8 mouse cellular contexts compared by ENCODE assay signal in the genomic region with DNA sequence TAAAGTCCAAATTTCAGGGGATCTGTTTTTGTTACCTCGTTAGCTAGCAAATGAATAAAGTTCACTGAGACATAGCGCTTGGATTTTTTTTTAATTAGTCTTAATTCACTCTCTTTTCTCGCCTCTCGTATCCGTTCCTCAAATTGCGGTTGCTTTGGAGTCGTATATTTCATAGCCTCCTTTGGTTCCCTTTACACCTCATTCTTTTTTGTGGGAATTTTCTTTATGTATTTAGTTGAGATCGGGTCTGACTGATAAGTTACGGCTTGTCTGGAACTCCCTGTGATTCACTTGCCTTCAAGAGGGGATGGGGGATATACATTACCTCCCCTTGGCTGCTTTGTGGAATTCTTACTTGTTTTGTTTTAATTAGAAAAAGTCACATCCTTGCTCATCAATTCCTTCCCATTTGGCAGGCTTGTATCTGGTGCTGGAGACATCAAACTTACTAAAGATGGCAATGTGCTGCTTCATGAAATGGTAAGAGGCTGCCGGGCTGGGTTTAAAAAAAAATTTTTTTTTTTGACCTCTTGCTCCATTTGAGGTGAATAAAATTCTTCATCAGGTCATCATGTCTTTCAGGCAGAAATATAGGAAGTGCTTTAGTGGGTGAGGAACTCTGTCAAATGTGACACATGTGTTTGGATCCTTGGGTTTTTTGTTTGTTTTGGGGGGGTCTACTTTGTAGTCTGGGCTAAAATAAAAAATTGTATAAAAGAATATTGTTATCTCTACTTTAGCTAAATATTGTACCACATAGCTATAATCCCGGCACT. TPM values are rescaled to one million over a fixed set of nuclear protein-coding genes. Genes with fewer than 3 reads are reported as not detected.
A peak's percentile ranks its signal among the peaks of the same experiment; 100 is the strongest.
DNase-seq lines count a peak whose midpoint lies in the region; ATAC-seq and TF ChIP-seq lines count a peak whose summit lies in the region.

No protein-coding gene starts in this region.

- H3K27me3 ChIP-seq in erythroblast, embryonic 14.5 days (ENCODE audit: control insufficient read depth): no peaks in the 10 kb centered on the region
- H3K27me3 ChIP-seq in spleen, adult 2 months (ENCODE audit: control insufficient read depth, insufficient read depth, low read length): no peaks in the 10 kb centered on the region
- no peaks in the 10 kb centered on the region for H3K27me3 ChIP-seq in liver, embryonic 11.5 days (replicated peaks; ENCODE audit: control insufficient read depth, insufficient read depth, low read length)
- no peaks in the 10 kb centered on the region for H3K27me3 ChIP-seq in stomach, postnatal 0 days (ENCODE audit: control insufficient read depth, insufficient read depth, low read length)

- TF ChIP-seq EP300 in stomach, postnatal 0 days (optimal IDR thresholded peaks at IDR 0.05): no peak

- WGBS in spleen, adult 2 months: 11% methylated on average over 11 of the region's 11 CpGs
- WGBS in liver, embryonic 11.5 days: 11% methylated on average over 11 of the region's 11 CpGs
- 10% methylated on average over 11 of the region's 11 CpGs for WGBS in stomach, postnatal 0 days

- H3K9me3 ChIP-seq in erythroblast, embryonic 14.5 days (ENCODE audit: control insufficient read depth, low read length): no peaks in the 10 kb centered on the region
- H3K9me3 ChIP-seq in liver, embryonic 11.5 days (ENCODE audit: control insufficient read depth, low read length): no peaks in the 10 kb centered on the region
- no peaks in the 10 kb centered on the region for H3K9me3 ChIP-seq in stomach, postnatal 0 days (ENCODE audit: control insufficient read depth, low read length)

- no peak for TF ChIP-seq CTCF in spleen, adult 2 months (IDR thresholded peaks at IDR 0.05; ENCODE audit: extremely low read depth, insufficient read depth, insufficient read length, insufficient replicate concordance)
- no peak for TF ChIP-seq CTCF in stomach, postnatal 0 days (IDR thresholded peaks at IDR 0.05; ENCODE audit: low read depth)

- no peak overlapping the region for H3K27ac ChIP-seq in spleen, adult 2 months (ENCODE audit: insufficient read depth, low read length)
- H3K27ac ChIP-seq in liver, embryonic 11.5 days (ENCODE audit: low read depth, low read length): peak overlapping the region; percentile 99
- H3K27ac ChIP-seq in stomach, postnatal 0 days (replicated peaks): peak overlapping the region; percentile 99

- H3K9ac ChIP-seq in liver, embryonic 11.5 days (ENCODE audit: low read depth, low read length): peak overlapping the region; percentile 95
- peak overlapping the region; percentile 94 for H3K9ac ChIP-seq in stomach, postnatal 0 days (ENCODE audit: low read length)

- H3K36me3 ChIP-seq in erythroblast, embryonic 14.5 days (ENCODE audit: control insufficient read depth): peaks cover 44% of the 10 kb centered on the region
- peaks cover 31% of the 10 kb centered on the region for H3K36me3 ChIP-seq in spleen, adult 2 months (ENCODE audit: control insufficient read depth, insufficient read depth, low read length)
- H3K36me3 ChIP-seq in liver, embryonic 11.5 days (ENCODE audit: control insufficient read depth, insufficient read depth, low read length): peaks cover 36% of the 10 kb centered on the region
- H3K36me3 ChIP-seq in stomach, postnatal 0 days (ENCODE audit: control insufficient read depth, insufficient read depth, low read length): peaks cover 19% of the 10 kb centered on the region

- intact Hi-C loops in gastrocnemius, postnatal 36 days (cut with DNase I): no loop called here

- peak overlapping the region; percentile 84 for H3K4me2 ChIP-seq in liver, embryonic 11.5 days
- H3K4me2 ChIP-seq in stomach, postnatal 0 days (replicated peaks; ENCODE audit: low read depth): peak overlapping the region; percentile 65

- peaks cover 39% of the 10 kb centered on the region for H3K4me1 ChIP-seq in erythroblast, embryonic 14.5 days (ENCODE audit: control insufficient read depth)
- H3K4me1 ChIP-seq in spleen, adult 2 months (ENCODE audit: control insufficient read depth, insufficient read depth, insufficient read length): no peaks in the 10 kb centered on the region
- peaks cover 19% of the 10 kb centered on the region for H3K4me1 ChIP-seq in liver, embryonic 11.5 days (replicated peaks; ENCODE audit: control insufficient read depth, insufficient read depth, low read length)
- H3K4me1 ChIP-seq in stomach, postnatal 0 days (replicated peaks; ENCODE audit: control insufficient read depth, insufficient read depth): no peaks in the 10 kb centered on the region

- no peak for TF ChIP-seq POLR2A in spleen, adult 2 months (IDR thresholded peaks at IDR 0.05; ENCODE audit: low read depth, low read length)

- ATAC-seq in erythroblast, adult 5-6 weeks (replicated peaks; ENCODE audit: low FRiP score, poor library complexity, severe bottlenecking): no peak
- ATAC-seq in liver, embryonic 11.5 days (replicated peaks; ENCODE audit: low FRiP score): no peak
- no peak for ATAC-seq in stomach, postnatal 0 days (ENCODE audit: low FRiP score, low TSS enrichment)

- peak overlapping the region; percentile 89 for H3K4me3 ChIP-seq in erythroblast, embryonic 14.5 days (replicated peaks)
- peak overlapping the region; percentile 85 for H3K4me3 ChIP-seq in spleen, adult 2 months (ENCODE audit: extremely low read depth, insufficient read depth, insufficient read length)
- H3K4me3 ChIP-seq in liver, embryonic 11.5 days (ENCODE audit: low read depth, low read length): peak overlapping the region; percentile 94
- H3K4me3 ChIP-seq in stomach, postnatal 0 days (ENCODE audit: low read depth, low read length): peak overlapping the region; percentile 76

- DNase-seq in spleen, adult 2 months (ENCODE audit: low read depth in 1 of 2, low spot score in 2 of 2): no peak
- no peak for DNase-seq in spleen, postnatal 36 days (ENCODE audit: low spot score in 2 of 2)
- no peak for DNase-seq in liver, embryonic 11.5 days (ENCODE audit: low spot score)
- no peak for DNase-seq in stomach, postnatal 0 days (ENCODE audit: low spot score)
- DNase-seq in thymus, postnatal 10 days (ENCODE audit: low spot score in 2 of 2): no peak
- DNase-seq in gastrocnemius, postnatal 36 days: no peak

RNA-seq across cellular contexts. Expression of a gene that starts 0.8 kb away (rescaled TPM):
- 0.92 and 1.4 TPM in 2 replicates for polyA plus RNA-seq in erythroblast, embryonic 14.5 days (2012)
- total RNA-seq in erythroblast, adult 5-6 weeks (2015; ENCODE audit: low replicate concordance): 8.5 and 9.2 TPM in 2 replicates
- 4.6 and 6.2 TPM in 2 replicates for total RNA-seq in erythroblast, adult 5-6 weeks (2017; ENCODE audit: low replicate concordance)
- 13.3 and 14.2 TPM in 2 replicates for polyA plus RNA-seq in spleen, adult 2 months (2012; rRNA removed)
- polyA plus RNA-seq in liver, embryonic 11.5 days (2014; fragmentation: Nextera tagmentation; extraction: Ambion mirVana): 120 and 129 TPM in 2 replicates
- polyA plus RNA-seq in stomach, postnatal 0 days (2015; fragmentation: Nextera tagmentation; extraction: Ambion mirVana): 28.8 and 31.1 TPM in 2 replicates
- 10 to 100 TPM; 13.1 to 15.2 TPM for total RNA-seq in gastrocnemius, postnatal 36 days (2021)

RNA-seq across cellular contexts. Expression of a gene that starts 58.8 kb away (rescaled TPM):
- 0.97 and 1.0 TPM in 2 replicates for polyA plus RNA-seq in erythroblast, embryonic 14.5 days (2012)
- 0.96 and 1.7 TPM in 2 replicates for total RNA-seq in erythroblast, adult 5-6 weeks (2015; ENCODE audit: low replicate concordance)
- total RNA-seq in erythroblast, adult 5-6 weeks (2017; ENCODE audit: low replicate concordance): 3.6 and 5.4 TPM in 2 replicates
- 9.5 and 11.5 TPM in 2 replicates for polyA plus RNA-seq in spleen, adult 2 months (2012; rRNA removed)
- 59.7 and 61.1 TPM in 2 replicates for polyA plus RNA-seq in liver, embryonic 11.5 days (2014; fragmentation: Nextera tagmentation; extraction: Ambion mirVana)
- 24.5 and 27.3 TPM in 2 replicates for polyA plus RNA-seq in stomach, postnatal 0 days (2015; fragmentation: Nextera tagmentation; extraction: Ambion mirVana)
- 1 to 10 TPM; 5.0 to 5.9 TPM for total RNA-seq in gastrocnemius, postnatal 36 days (2021)
